Mouse (Mus musculus): ENCODE results near the gene Rprm.

GRCm38 (mm10) chr2:54061039-54061438 lies 24.3 kb downstream of the Rprm start:
- TF ChIP-seq MAFK (IDR thresholded peaks at IDR 0.05; ENCODE audit: insufficient read depth, low read depth, low read length) (no peak), CHD2 (IDR thresholded peaks at IDR 0.05; ENCODE audit: low read depth, low read length) (no peak), ZC3H11A (IDR thresholded peaks at IDR 0.05; ENCODE audit: borderline replicate concordance, low read depth, low read length) (no peak), HCFC1 (IDR thresholded peaks at IDR 0.05; ENCODE audit: borderline replicate concordance, insufficient read depth, low read length) (no peak)

Data from ES-E14 (cell line).